Mouse (Mus musculus) heart, adult 2 months (tissue): ENCODE data around the gene Rab3gap2. TPM values are rescaled to one million over a fixed set of nuclear protein-coding genes. Genes with fewer than 3 reads are reported as not detected.
A peak's percentile ranks its signal among the peaks of the same experiment; 100 is the strongest.

ENCODE experiments used
- DNase-seq, 2 experiments: peaks; one replicate each; pipeline ENCODE4 v3.0.0; 2021
- H3K27ac ChIP-seq: fragments of 200-600 bp; 2 replicates; pipeline ENCODE4 v1.8.1; 2022
- H3K27me3 ChIP-seq: fragments of 200-500 bp; 2 replicates; pipeline ENCODE4 v1.6.1; 2012; ENCODE audit warnings: mild to moderate bottlenecking, low read length, inconsistent platforms, mixed read lengths; ENCODE audit not compliant: control insufficient read depth, insufficient read depth
- H3K36me3 ChIP-seq: fragments of 200-500 bp; 2 replicates; pipeline ENCODE4 v1.6.1; 2012; ENCODE audit warnings: low read length, inconsistent platforms; ENCODE audit not compliant: control insufficient read depth, insufficient read depth
- H3K4me1 ChIP-seq: fragments of 200-500 bp; 2 replicates; pipeline ENCODE4 v1.6.1; 2011; ENCODE audit warnings: low read length; ENCODE audit not compliant: control insufficient read depth, insufficient read depth
- H3K4me3 ChIP-seq: fragments of 200-600 bp; 2 replicates; pipeline ENCODE4 v1.8.1; 2022
- H3K79me2 ChIP-seq: fragments of 200-500 bp; replicated peaks from 2 replicates; pipeline ENCODE4 v1.6.1; 2012; ENCODE audit warnings: mild to moderate bottlenecking, inconsistent platforms, low read length, moderate library complexity, mixed read lengths; ENCODE audit not compliant: control insufficient read depth, insufficient read depth
- H3K9ac ChIP-seq: fragments of 200-500 bp; 2 replicates; pipeline ENCODE4 v1.6.1; 2012; ENCODE audit warnings: low read depth, mild to moderate bottlenecking, control low read depth, inconsistent platforms, low read length, mixed read lengths
- CTCF ChIP-seq: fragments of 200-600 bp; IDR thresholded peaks from 2 replicates; pipeline ENCODE4 v1.8.1; 2022; ENCODE audit warnings: antibody characterized with exemption, mild to moderate bottlenecking, moderate library complexity
- EP300 ChIP-seq: fragments of 200-500 bp; IDR thresholded peaks from 2 replicates; pipeline ENCODE4 v1.6.1; 2011; ENCODE audit warnings: low read depth, low read length, control low read depth; ENCODE audit not compliant: insufficient read depth
- POLR2A ChIP-seq: fragments of 200-500 bp; IDR thresholded peaks from 2 replicates; pipeline ENCODE4 v1.6.1; 2011; ENCODE audit warnings: mild to moderate bottlenecking, low read depth, low read length, control low read depth; ENCODE audit not compliant: insufficient read depth
- WGBS: fragments of 180-500 bp; shearing (Covaris S2); methylation state at CpG from one replicate; pipeline ENCODE4 v1.1.7; 2018; 5-methylcytosine and 5-hydroxymethylcytosine counted together
- intact Hi-C: fragments of 180-260 bp; cut with DNase I; formaldehyde crosslinking; loops from one replicate; pipeline ENCODE4 v1.15.1; 2025
- polyA plus RNA-seq: library from polyadenylated mRNA; depleted of rRNA; stranded (reverse); fragments of >200 nt; gene quantifications from 2 replicates; pipeline ENCODE4 v1.2.3, GENCODE M21; 2012
- total RNA-seq, 2 experiments: library from RNA; stranded (reverse); gene quantifications; 2 replicates each; pipeline ENCODE4 v1.2.3; 2021

Rab3gap2 gene
- total and polyA plus RNA-seq, 3 experiments = 10.3 to 20.2 (median 19.9) TPM

- whole genome bisulfite sequencing = 57% methylated on average over 7 of the region's 7 CpGs
- intact Hi-C loops = no loop called here
- DNase-seq = peak; percentile 32 to 48
- Histone ChIP-seq H3K27ac (no peak overlapping the region; the same call in 1 of the 2 replicates), H3K4me3 (no peak overlapping the region), H3K79me2 (0 out of 2 replicates have a peak, but pooled peaks cover 2% of the 10 kb centered on the region), H3K4me1 (peaks cover 4% of the 10 kb centered on the region), H3K36me3 (peaks cover 2% of the 10 kb centered on the region; the same call in 1 of the 2 replicates), H3K27me3 (no peaks in the 10 kb centered on the region), H3K9ac (no peak overlapping the region)
- TF ChIP-seq CTCF = no peak
- TF ChIP-seq EP300 = no peak
- TF ChIP-seq POLR2A = no peak
Measured at GRCm38 (mm10) chr1:185229406-185230201, 25.7 kb downstream of the Rab3gap2 start.

DNA sequence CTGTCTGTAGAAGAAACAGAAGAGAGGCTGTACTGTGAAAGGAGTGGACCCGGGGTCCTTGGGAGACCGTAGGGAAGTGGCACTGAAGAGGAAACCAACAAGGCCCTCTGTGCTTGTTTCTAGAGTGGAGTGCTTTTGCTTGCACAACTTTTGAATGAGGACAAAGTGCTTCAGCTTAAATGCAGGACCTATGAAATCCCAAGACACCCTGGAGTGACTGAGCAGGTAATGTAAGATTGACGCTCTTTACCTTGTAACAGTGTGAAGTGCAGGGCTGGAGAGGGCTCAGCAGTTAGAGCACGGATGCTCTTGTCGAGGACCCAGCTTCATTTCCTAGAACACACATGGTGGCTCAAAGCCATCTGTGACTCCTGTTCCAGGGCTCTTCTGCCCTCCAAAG, 31.9 kb downstream of the Rab3gap2 start:
- no peaks in the 10 kb centered on the region for H3K79me2 ChIP-seq
- TF ChIP-seq POLR2A (no peak), CTCF (no peak), EP300 (no peak)
- no peak overlapping the region for H3K4me3 ChIP-seq
- H3K9ac ChIP-seq = no peak overlapping the region
- intact Hi-C loops = no loop called here
- no peaks in the 10 kb centered on the region for H3K36me3 ChIP-seq
- no peaks in the 10 kb centered on the region for H3K27me3 ChIP-seq
- no peaks in the 10 kb centered on the region for H3K4me1 ChIP-seq
- DNase-seq = no peak
- H3K27ac ChIP-seq = no peak overlapping the region
- WGBS = 92% methylated on average over 5 of the region's 5 CpGs

DNA sequence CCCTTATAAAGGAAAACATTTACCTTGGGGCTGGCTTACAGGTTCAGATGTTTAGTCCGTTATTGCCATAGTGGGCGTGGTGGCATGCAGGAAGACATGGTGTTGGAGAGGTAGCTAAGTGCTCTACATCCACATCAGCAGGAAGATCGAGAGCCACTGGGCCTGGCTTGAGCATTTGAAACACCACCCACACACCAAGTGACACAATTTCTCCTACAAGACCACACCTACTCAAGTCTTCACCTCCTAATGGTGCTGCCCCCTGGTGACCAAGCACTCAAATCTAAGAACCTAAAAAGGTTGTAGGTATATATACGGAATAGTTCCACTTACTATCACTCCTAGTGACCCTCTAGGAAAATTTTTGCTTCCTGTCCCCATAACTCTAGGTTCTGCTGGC, 32.6 kb downstream of the Rab3gap2 start:
- DNase-seq = no peak
- Histone ChIP-seq H3K4me3 (no peak overlapping the region), H3K79me2 (no peaks in the 10 kb centered on the region), H3K27me3 (no peaks in the 10 kb centered on the region), H3K27ac (no peak overlapping the region), H3K9ac (no peak overlapping the region), H3K4me1 (no peaks in the 10 kb centered on the region), H3K36me3 (no peaks in the 10 kb centered on the region)
- intact Hi-C loops = no loop called here
- 80% methylated on average over 4 of the region's 4 CpGs for WGBS
- TF ChIP-seq POLR2A (no peak), EP300 (no peak), CTCF (peak; percentile 31; the same call in 1 of the 2 replicates)

GRCm38 (mm10) chr1:185243013-185243412, 39.1 kb downstream of the Rab3gap2 start:
- no peak overlapping the region for H3K27ac ChIP-seq
- TF ChIP-seq EP300 = no peak
- no peak for TF ChIP-seq POLR2A
- no peak for TF ChIP-seq CTCF
- no peak overlapping the region for H3K9ac ChIP-seq
- H3K4me1 ChIP-seq = no peaks in the 10 kb centered on the region
- 86% methylated on average over 8 of the region's 8 CpGs for WGBS
- H3K27me3 ChIP-seq = no peaks in the 10 kb centered on the region
- H3K36me3 ChIP-seq = no peaks in the 10 kb centered on the region
- intact Hi-C loops = no loop called here
- no peak for DNase-seq
- H3K79me2 ChIP-seq = no peaks in the 10 kb centered on the region
- H3K4me3 ChIP-seq = no peak overlapping the region

DNA sequence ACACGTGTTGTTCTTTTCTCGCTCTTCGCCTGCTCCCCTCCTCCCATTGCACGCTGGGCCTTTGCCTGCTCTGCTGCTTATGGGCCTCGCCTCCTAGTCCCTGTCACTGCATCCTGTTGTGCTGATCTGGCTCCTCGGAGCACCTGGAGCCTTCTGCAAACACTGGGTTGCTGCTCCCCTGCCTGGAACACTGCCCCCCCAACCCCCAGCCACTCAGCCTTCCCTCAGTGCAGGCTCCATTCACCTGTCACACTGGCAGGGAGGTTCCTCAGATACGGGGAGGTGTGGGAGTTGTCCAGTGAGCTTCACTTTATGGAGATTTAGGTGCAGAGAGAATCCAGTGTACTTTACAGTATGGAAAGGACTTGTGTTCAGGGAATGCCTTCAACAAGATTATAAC, 41.5 kb downstream of the Rab3gap2 start:
- no peak overlapping the region for H3K4me3 ChIP-seq
- no peak overlapping the region for H3K9ac ChIP-seq
- H3K79me2 ChIP-seq = no peaks in the 10 kb centered on the region
- no peak for DNase-seq
- H3K27ac ChIP-seq = no peak overlapping the region
- no peaks in the 10 kb centered on the region for H3K4me1 ChIP-seq
- H3K27me3 ChIP-seq = no peaks in the 10 kb centered on the region
- 92% methylated on average over 7 of the region's 7 CpGs for WGBS
- intact Hi-C loops = no loop called here
- no peak for TF ChIP-seq EP300
- H3K36me3 ChIP-seq = no peaks in the 10 kb centered on the region

GRCm38 (mm10) chr1:185247429-185248085, 43.6 kb downstream of the Rab3gap2 start:
- TF ChIP-seq EP300 = no peak
- TF ChIP-seq CTCF = no peak
- no peak for TF ChIP-seq POLR2A
- H3K4me3 ChIP-seq = no peak overlapping the region
- H3K9ac ChIP-seq = no peak overlapping the region
- no peaks in the 10 kb centered on the region for H3K4me1 ChIP-seq
- no peaks in the 10 kb centered on the region for H3K79me2 ChIP-seq
- DNase-seq = no peak
- H3K27ac ChIP-seq = no peak overlapping the region
- whole genome bisulfite sequencing = 92% methylated on average over 20 of the region's 20 CpGs
- intact Hi-C loops = no loop called here
- no peaks in the 10 kb centered on the region for H3K36me3 ChIP-seq
- H3K27me3 ChIP-seq = no peaks in the 10 kb centered on the region
